Comparison of ENCODE assay signal across 10 mouse cellular contexts in genomic region chr15:98004740-98005159, GRCm38 (mm10). TPM values are rescaled to one million over a fixed set of nuclear protein-coding genes. Genes with fewer than 3 reads are reported as not detected.
DNase-seq lines count a peak whose midpoint lies in the region; ATAC-seq lines count a peak whose summit lies in the region.
"Had no signal": no experiment of that assay in that cellular context is flagged by ENCODE, and none has a peak within 500 bp of the region (broad histone marks: within the 10 kb centered on the region; RNA-seq: fewer than 3 reads in every experiment).

No protein-coding gene starts in this region.

- no peaks in the 10 kb centered on the region for H3K36me3 ChIP-seq in kidney, embryonic 14.5 days (ENCODE audit: control insufficient read depth, insufficient read depth, low read length)
- H3K36me3 ChIP-seq in embryonic facial prominence, embryonic 13.5 days: peaks cover under 1% of the 10 kb centered on the region; the same call in 1 of the 2 replicates
- no peaks in the 10 kb centered on the region for H3K36me3 ChIP-seq in hindbrain, embryonic 16.5 days (ENCODE audit: control insufficient read depth, insufficient read depth, low read length)
- no peaks in the 10 kb centered on the region for H3K36me3 ChIP-seq in midbrain, embryonic 15.5 days (replicated peaks)

- no peaks in the 10 kb centered on the region for H3K9me3 ChIP-seq in kidney, embryonic 14.5 days (ENCODE audit: control insufficient read depth, low read length)
- no peaks in the 10 kb centered on the region for H3K9me3 ChIP-seq in embryonic facial prominence, embryonic 13.5 days
- H3K9me3 ChIP-seq in hindbrain, embryonic 16.5 days (ENCODE audit: control insufficient read depth, low read length): no peaks in the 10 kb centered on the region
- H3K9me3 ChIP-seq in midbrain, embryonic 15.5 days: no peaks in the 10 kb centered on the region

- H3K4me1 ChIP-seq in kidney, embryonic 14.5 days (ENCODE audit: control insufficient read depth, insufficient read depth, low read length): peaks cover 20% of the 10 kb centered on the region
- peaks cover 49% of the 10 kb centered on the region for H3K4me1 ChIP-seq in embryonic facial prominence, embryonic 13.5 days
- H3K4me1 ChIP-seq in hindbrain, embryonic 16.5 days (ENCODE audit: control insufficient read depth, insufficient read depth, low read depth, low read length): peaks cover 35% of the 10 kb centered on the region
- peaks cover 56% of the 10 kb centered on the region for H3K4me1 ChIP-seq in midbrain, embryonic 15.5 days

- peaks cover 47% of the 10 kb centered on the region for H3K27me3 ChIP-seq in kidney, embryonic 14.5 days (ENCODE audit: control insufficient read depth, insufficient read depth, low read length)
- peaks cover 53% of the 10 kb centered on the region for H3K27me3 ChIP-seq in embryonic facial prominence, embryonic 13.5 days
- H3K27me3 ChIP-seq in hindbrain, embryonic 16.5 days (replicated peaks; ENCODE audit: control insufficient read depth, insufficient read depth, low read length): peaks cover 17% of the 10 kb centered on the region
- peaks cover 20% of the 10 kb centered on the region for H3K27me3 ChIP-seq in midbrain, embryonic 15.5 days (replicated peaks)

- no peak overlapping the region for H3K27ac ChIP-seq in kidney, embryonic 14.5 days (ENCODE audit: low read depth, low read length)
- H3K27ac ChIP-seq in embryonic facial prominence, embryonic 13.5 days: peak overlapping the region; percentile 89
- H3K27ac ChIP-seq in hindbrain, embryonic 16.5 days (ENCODE audit: low read depth, low read length): no peak overlapping the region
- 0 out of 2 replicates have a peak overlapping the region, but pooled peaks have one; percentile 3 for H3K27ac ChIP-seq in midbrain, embryonic 15.5 days

- peak overlapping the region; percentile 58 for H3K9ac ChIP-seq in kidney, embryonic 14.5 days (ENCODE audit: low read depth, low read length)
- peak overlapping the region; percentile 83 for H3K9ac ChIP-seq in embryonic facial prominence, embryonic 13.5 days
- peak overlapping the region; percentile 64 for H3K9ac ChIP-seq in hindbrain, embryonic 16.5 days (ENCODE audit: low read depth, low read length)
- peak overlapping the region; percentile 41 for H3K9ac ChIP-seq in midbrain, embryonic 15.5 days

- peak; percentile 44 for ATAC-seq in kidney, embryonic 14.5 days (ENCODE audit: low FRiP score, low TSS enrichment)
- ATAC-seq in embryonic facial prominence, embryonic 13.5 days (ENCODE audit: insufficient number of reproducible peaks, insufficient read depth, low FRiP score, low TSS enrichment, low read depth): peak; percentile 65
- no peak for ATAC-seq in hindbrain, embryonic 16.5 days
- no peak; the same call in 1 of the 2 replicates for ATAC-seq in midbrain, embryonic 15.5 days (replicated peaks)
- no peak for ATAC-seq in CD4-positive, CD25-positive, alpha-beta regulatory T cell, adult 4 months
- ATAC-seq in frontal cortex, adult (ENCODE audit: low TSS enrichment): no peak
- ATAC-seq: inflammation-experienced regulatory T-cells, adult 6 months had no signal

- H3K4me2 ChIP-seq in kidney, embryonic 14.5 days (replicated peaks; ENCODE audit: low read depth, low read length): peak overlapping the region; percentile 75
- H3K4me2 ChIP-seq in embryonic facial prominence, embryonic 13.5 days: peak overlapping the region; percentile 90
- peak overlapping the region; percentile 91 for H3K4me2 ChIP-seq in hindbrain, embryonic 16.5 days (ENCODE audit: low read length)
- peak overlapping the region; percentile 68 for H3K4me2 ChIP-seq in midbrain, embryonic 15.5 days

- WGBS in kidney, embryonic 14.5 days: under 1% methylated on average over 17 of the region's 19 CpGs
- 0% methylated on average over 19 of the region's 19 CpGs for WGBS in embryonic facial prominence, embryonic 13.5 days
- 2% methylated on average over 17 of the region's 19 CpGs for WGBS in hindbrain, embryonic 16.5 days
- under 1% methylated on average over 18 of the region's 19 CpGs for WGBS in midbrain, embryonic 15.5 days

- no peak for DNase-seq in kidney, postnatal 36 days
- DNase-seq in adrenal gland, postnatal 25 days: no peak
- DNase-seq: lung, postnatal 4 days had no signal

- H3K4me3 ChIP-seq in kidney, embryonic 14.5 days (ENCODE audit: low read length): peak overlapping the region; percentile 40
- H3K4me3 ChIP-seq in embryonic facial prominence, embryonic 13.5 days: peak overlapping the region; percentile 61
- H3K4me3 ChIP-seq in hindbrain, embryonic 16.5 days (ENCODE audit: low read length): peak overlapping the region; percentile 49
- peak overlapping the region; percentile 42 for H3K4me3 ChIP-seq in midbrain, embryonic 15.5 days

RNA-seq across cellular contexts. Expression of gene Col2a1, which starts 0.3 kb away (rescaled TPM):
- 13.8 and 23.9 TPM in 2 replicates for polyA plus RNA-seq in kidney, embryonic 14.5 days (2014; fragmentation: Nextera tagmentation; extraction: Ambion mirVana)
- polyA plus RNA-seq in embryonic facial prominence, embryonic 13.5 days (2015; fragmentation: Nextera tagmentation; extraction: Ambion mirVana): 306 and 385 TPM in 2 replicates
- polyA plus RNA-seq in hindbrain, embryonic 16.5 days (2015; fragmentation: Nextera tagmentation; extraction: Ambion mirVana): 11.9 and 43.4 TPM in 2 replicates
- polyA plus RNA-seq in midbrain, embryonic 15.5 days (2015; fragmentation: Nextera tagmentation; extraction: Ambion mirVana): 34.7 and 35.7 TPM in 2 replicates
- polyA plus RNA-seq in CD4-positive, CD25-positive, alpha-beta regulatory T cell, adult 4 months (2017; shearing (Covaris generic)): not detected
- total RNA-seq in adrenal gland, postnatal 25 days (2021): not detected in 2 replicates
- polyA plus RNA-seq: inflammation-experienced regulatory T-cells, adult 6 months had no signal

RNA-seq across cellular contexts. Expression of gene Tmem106c, which starts 40.8 kb away (rescaled TPM):
- polyA plus RNA-seq in kidney, embryonic 14.5 days (2014; fragmentation: Nextera tagmentation; extraction: Ambion mirVana): 40.9 and 44.9 TPM in 2 replicates
- polyA plus RNA-seq in embryonic facial prominence, embryonic 13.5 days (2015; fragmentation: Nextera tagmentation; extraction: Ambion mirVana): 37.8 and 38.7 TPM in 2 replicates
- 58.3 and 60.6 TPM in 2 replicates for polyA plus RNA-seq in hindbrain, embryonic 16.5 days (2015; fragmentation: Nextera tagmentation; extraction: Ambion mirVana)
- polyA plus RNA-seq in midbrain, embryonic 15.5 days (2015; fragmentation: Nextera tagmentation; extraction: Ambion mirVana): 56.2 and 58.9 TPM in 2 replicates
- polyA plus RNA-seq in CD4-positive, CD25-positive, alpha-beta regulatory T cell, adult 4 months (2017; shearing (Covaris generic)): 10 to 100 TPM; 25.3 to 25.8 TPM
- total RNA-seq in adrenal gland, postnatal 25 days (2021): 43.9 and 68.2 TPM in 2 replicates

Comparison
In these comparisons a context has a peak if more than half of its experiments do, and no peak if none do; other contexts are left out.
1. ATAC-seq: peak in kidney, embryonic 14.5 days (single experiment) and embryonic facial prominence, embryonic 13.5 days (single experiment); none in hindbrain, embryonic 16.5 days (single experiment), midbrain, embryonic 15.5 days (single experiment), CD4-positive, CD25-positive, alpha-beta regulatory T cell, adult 4 months (single experiment) and frontal cortex, adult (single experiment).
2. H3K27ac ChIP-seq: peak in embryonic facial prominence, embryonic 13.5 days (single experiment) and midbrain, embryonic 15.5 days (single experiment); none in kidney, embryonic 14.5 days (single experiment) and hindbrain, embryonic 16.5 days (single experiment).
3. RNA of gene Col2a1, which starts 0.3 kb away (polyA plus RNA-seq): 306 to 385 TPM in embryonic facial prominence, embryonic 13.5 days, 34.7 to 35.7 TPM in midbrain, embryonic 15.5 days, 13.8 to 23.9 TPM in kidney, embryonic 14.5 days and 11.9 to 43.4 TPM in hindbrain, embryonic 16.5 days; not detected in CD4-positive, CD25-positive, alpha-beta regulatory T cell, adult 4 months; every median in the first group is over 10 times any median in the second.
4. Peak in every context shown above with its lines, with median percentiles within 50 percentile points of each other: H3K4me2 ChIP-seq, H3K4me3 ChIP-seq and H3K9ac ChIP-seq.